24 mouse cellular contexts compared by ENCODE assay signal in the genomic region with DNA sequence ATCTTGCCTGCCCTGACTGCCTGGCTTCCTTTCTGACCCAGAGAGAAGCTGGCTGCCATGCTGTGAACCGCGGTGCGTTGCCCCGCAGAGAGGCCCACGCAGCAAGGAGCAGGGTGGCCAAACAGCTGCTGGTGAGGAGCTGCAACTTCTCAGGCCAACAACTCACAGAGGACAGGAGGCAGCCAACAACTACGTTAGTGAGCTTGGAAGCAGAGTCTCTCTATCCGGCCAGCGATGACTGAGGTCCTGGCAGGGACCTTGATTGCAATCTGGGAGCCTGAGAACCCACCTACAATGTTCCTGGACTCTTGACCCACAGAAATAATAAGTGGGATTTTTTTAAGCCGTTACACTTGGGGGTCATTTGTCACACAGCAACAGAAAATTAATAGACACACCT. TPM values are rescaled to one million over a fixed set of nuclear protein-coding genes. Genes with fewer than 3 reads are reported as not detected.
DNase-seq lines count a peak whose midpoint lies in the region; ATAC-seq and TF ChIP-seq lines count a peak whose summit lies in the region.
"Had no signal": no experiment of that assay in that cellular context is flagged by ENCODE, and none has a peak within 500 bp of the region (broad histone marks: within the 10 kb centered on the region; RNA-seq: fewer than 3 reads in every experiment).

No protein-coding gene starts in this region.

- no peaks in the 10 kb centered on the region for H3K36me3 ChIP-seq in forebrain, embryonic 10.5 days (replicated peaks)
- H3K36me3 ChIP-seq in forebrain, postnatal 0 days (ENCODE audit: insufficient read depth) = no peaks in the 10 kb centered on the region
- no peaks in the 10 kb centered on the region for H3K36me3 ChIP-seq in lung, postnatal 0 days (ENCODE audit: insufficient read depth, low read length)
- H3K36me3 ChIP-seq: forebrain, embryonic 12.5 days; heart, embryonic 13.5 days; limb, embryonic 12.5 days; midbrain, embryonic 15.5 days; neural tube, embryonic 12.5 days had no signal

- H3K4me2 ChIP-seq in forebrain, postnatal 0 days (ENCODE audit: low read depth) = no peak overlapping the region
- no peak overlapping the region for H3K4me2 ChIP-seq in lung, postnatal 0 days (replicated peaks; ENCODE audit: low read depth, low read length)
- H3K4me2 ChIP-seq: forebrain, embryonic 12.5 days; heart, embryonic 13.5 days; hindbrain, embryonic 14.5 days; limb, embryonic 12.5 days; lung, embryonic 14.5 days; midbrain, embryonic 15.5 days; neural tube, embryonic 12.5 days had no signal

- DNase-seq in forebrain, embryonic 10.5 days (ENCODE audit: extremely low spot score, low spot score) = no peak
- DNase-seq in forebrain, postnatal 0 days = no peak
- DNase-seq in lung, postnatal 14 days = peak; percentile 6
- no peak for DNase-seq in lung, postnatal 0 days (ENCODE audit: low spot score)
- peak; percentile 51 for DNase-seq in gastrocnemius, postnatal 10 days
- peak; percentile 72 for DNase-seq in skeletal muscle tissue, adult 2 months (ENCODE audit: low read depth, low spot score)
- no peak for DNase-seq in cerebellum, adult 11 months
- DNase-seq in frontal cortex, postnatal 36 days (ENCODE audit: low spot score in 2 of 2) = no peak
- DNase-seq: cerebellum, adult 18-20 months; heart, postnatal 36 days; kidney, adult 2 months; lung, embryonic 14.5 days; lung, postnatal 4 days; right cerebral cortex, postnatal 25 days; thymus, adult 18-20 months had no signal

- peaks cover 35% of the 10 kb centered on the region for H3K4me1 ChIP-seq in forebrain, embryonic 10.5 days
- H3K4me1 ChIP-seq in forebrain, postnatal 0 days (ENCODE audit: insufficient read depth) = no peaks in the 10 kb centered on the region
- H3K4me1 ChIP-seq in lung, postnatal 0 days (ENCODE audit: insufficient read depth, low read depth, low read length) = no peaks in the 10 kb centered on the region

- TF ChIP-seq EP300 in lung, postnatal 0 days (IDR thresholded peaks at IDR 0.05) = no peak

- WGBS in forebrain, embryonic 10.5 days = 95% methylated on average over 9 of the region's 9 CpGs
- WGBS in forebrain, postnatal 0 days = 95% methylated on average over 9 of the region's 9 CpGs
- WGBS in lung, postnatal 0 days = 87% methylated on average over 9 of the region's 9 CpGs

- no peaks in the 10 kb centered on the region for H3K9me3 ChIP-seq in forebrain, embryonic 10.5 days
- no peaks in the 10 kb centered on the region for H3K9me3 ChIP-seq in forebrain, postnatal 0 days (ENCODE audit: low read length)
- no peaks in the 10 kb centered on the region for H3K9me3 ChIP-seq in lung, postnatal 0 days (ENCODE audit: low read length)
- H3K9me3 ChIP-seq: forebrain, embryonic 12.5 days; heart, embryonic 13.5 days; limb, embryonic 12.5 days; midbrain, embryonic 15.5 days; neural tube, embryonic 12.5 days had no signal

- H3K27me3 ChIP-seq in forebrain, embryonic 10.5 days (ENCODE audit: poor library complexity, severe bottlenecking) = 0 out of 2 replicates have a peak, but pooled peaks cover 3% of the 10 kb centered on the region
- H3K27me3 ChIP-seq in forebrain, postnatal 0 days (ENCODE audit: insufficient read depth, low read length) = no peaks in the 10 kb centered on the region
- H3K27me3 ChIP-seq in lung, postnatal 0 days (replicated peaks; ENCODE audit: insufficient read depth, low read length) = no peaks in the 10 kb centered on the region
- H3K27me3 ChIP-seq: heart, embryonic 13.5 days; limb, embryonic 12.5 days; midbrain, embryonic 15.5 days; neural tube, embryonic 12.5 days had no signal

- no peak overlapping the region for H3K4me3 ChIP-seq in forebrain, embryonic 10.5 days
- no peak overlapping the region for H3K4me3 ChIP-seq in forebrain, postnatal 0 days (ENCODE audit: low read depth, low read length)
- no peak overlapping the region for H3K4me3 ChIP-seq in lung, postnatal 0 days (ENCODE audit: low read depth, low read length)
- H3K4me3 ChIP-seq: forebrain, embryonic 12.5 days; heart, embryonic 13.5 days; left cerebral cortex, adult 2 months; limb, embryonic 12.5 days; midbrain, embryonic 15.5 days; neural tube, embryonic 12.5 days had no signal

- H3K9ac ChIP-seq in forebrain, postnatal 0 days = no peak overlapping the region
- H3K9ac ChIP-seq in lung, postnatal 0 days (replicated peaks; ENCODE audit: low read depth) = no peak overlapping the region
- H3K9ac ChIP-seq: forebrain, embryonic 12.5 days; heart, embryonic 13.5 days; hindbrain, embryonic 14.5 days; limb, embryonic 12.5 days; liver, embryonic 14.5 days; lung, embryonic 14.5 days; midbrain, embryonic 15.5 days; neural tube, embryonic 12.5 days had no signal

- peak overlapping the region; percentile 2; the same call in 1 of the 2 replicates for H3K27ac ChIP-seq in forebrain, embryonic 10.5 days
- no peak overlapping the region for H3K27ac ChIP-seq in forebrain, postnatal 0 days (ENCODE audit: low read depth, low read length)
- no peak overlapping the region for H3K27ac ChIP-seq in lung, postnatal 0 days (ENCODE audit: low read length)
- H3K27ac ChIP-seq: forebrain, embryonic 12.5 days; heart, embryonic 13.5 days; hindbrain, embryonic 14.5 days; kidney, postnatal 0 days; left cerebral cortex, adult 2 months; limb, embryonic 12.5 days; liver, embryonic 14.5 days; midbrain, embryonic 15.5 days; neural tube, embryonic 12.5 days had no signal

- no peak for TF ChIP-seq CTCF in forebrain, postnatal 0 days (IDR thresholded peaks at IDR 0.05; ENCODE audit: low read depth)
- no peak for TF ChIP-seq CTCF in lung, postnatal 0 days (IDR thresholded peaks at IDR 0.05)

- ATAC-seq in forebrain, postnatal 0 days = no peak
- no peak for ATAC-seq in lung, postnatal 0 days
- ATAC-seq: midbrain, embryonic 15.5 days had no signal

RNA-seq across cellular contexts. Expression of a gene that starts 49.0 kb away (rescaled TPM):
- polyA plus RNA-seq in forebrain, embryonic 10.5 days (2016; fragmentation: Nextera tagmentation; extraction: Ambion mirVana) = 13.4 and 14.2 TPM in 2 replicates
- 6.9 and 10.5 TPM in 2 replicates for total RNA-seq in forebrain, postnatal 0 days (2014; rRNA removed)
- 4.4 and 8.1 TPM in 2 replicates for polyA plus RNA-seq in forebrain, postnatal 0 days (2015; fragmentation: Nextera tagmentation; extraction: Ambion mirVana)
- 24.7 and 32.3 TPM in 2 replicates for polyA plus RNA-seq in lung, postnatal 0 days (2015; fragmentation: Nextera tagmentation; extraction: Ambion mirVana)
- total RNA-seq in gastrocnemius, postnatal 10 days (2021) = 10 to 100 TPM; 39.9 to 43.4 TPM

Comparison
In these comparisons a context has a peak if more than half of its experiments do, and no peak if none do; other contexts are left out.
1. DNase-seq: peak in lung, postnatal 14 days (single experiment), gastrocnemius, postnatal 10 days (single experiment) and skeletal muscle tissue, adult 2 months (single experiment); none in forebrain, embryonic 10.5 days (single experiment), forebrain, postnatal 0 days (single experiment), lung, postnatal 0 days (single experiment), cerebellum, adult 11 months (single experiment) and frontal cortex, postnatal 36 days (0 of 2).